In genomic region chr10:81287513-81288157, GRCm38 (mm10) we compare ENCODE assay signal across 10 mouse cellular contexts. TPM values are rescaled to one million over a fixed set of nuclear protein-coding genes. Genes with fewer than 3 reads are reported as not detected.
DNase-seq lines count a peak whose midpoint lies in the region; ATAC-seq and TF ChIP-seq lines count a peak whose summit lies in the region.
"Had no signal": no experiment of that assay in that cellular context is flagged by ENCODE, and none has a peak within 500 bp of the region (broad histone marks: within the 10 kb centered on the region; RNA-seq: fewer than 3 reads in every experiment).

No protein-coding gene starts in this region.

- H3K9me3 ChIP-seq in forebrain, embryonic 16.5 days (ENCODE audit: control insufficient read depth, low read length), result no peaks in the 10 kb centered on the region
- H3K9me3 ChIP-seq: embryonic facial prominence, embryonic 12.5 days; limb, embryonic 15.5 days had no signal

- intact Hi-C loops in heart, postnatal 36 days (cut with DNase I), result loop anchor here (1.0 to 2.0 kb wide), 3 partner anchors 53 to 163 kb away; no protein-coding TSS in a partner anchor

- no peak overlapping the region for H3K4me3 ChIP-seq in C2C12 (ENCODE audit: insufficient read depth, poor library complexity, severe bottlenecking)
- no peak overlapping the region for H3K4me3 ChIP-seq in forebrain, embryonic 16.5 days (replicated peaks; ENCODE audit: low read length)
- H3K4me3 ChIP-seq: embryonic facial prominence, embryonic 12.5 days; limb, embryonic 15.5 days had no signal

- H3K79me3 ChIP-seq in C2C12 (ENCODE audit: low read depth), result no peaks in the 10 kb centered on the region

- ATAC-seq in forebrain, embryonic 16.5 days, result no peak

- DNase-seq in heart, postnatal 36 days, result peak; percentile 52 to 70
- no peak for DNase-seq in heart, adult 9 months (ENCODE audit: low spot score in 2 of 2)
- DNase-seq in adrenal gland, postnatal 36 days, result peak; percentile 46 to 64
- DNase-seq in heart, postnatal 4 days, result peak; percentile 82
- DNase-seq in lung, postnatal 36 days, result peak; percentile 69
- peak; percentile 58 to 81 for DNase-seq in thymus, postnatal 10 days (ENCODE audit: low spot score in 2 of 2)

- no peak overlapping the region for H3K27ac ChIP-seq in forebrain, embryonic 16.5 days (ENCODE audit: low read length)
- H3K27ac ChIP-seq: embryonic facial prominence, embryonic 12.5 days; limb, embryonic 15.5 days had no signal

- H3ac ChIP-seq in C2C12 (ENCODE audit: control insufficient read depth, insufficient read length, low read depth), result no peak overlapping the region

- no peaks in the 10 kb centered on the region for H3K79me2 ChIP-seq in C2C12 (ENCODE audit: control insufficient read depth, insufficient read depth)

- H3K4me2 ChIP-seq in forebrain, embryonic 16.5 days (ENCODE audit: low read length), result no peak overlapping the region
- H3K4me2 ChIP-seq: embryonic facial prominence, embryonic 12.5 days; limb, embryonic 15.5 days had no signal

- peaks cover 27% of the 10 kb centered on the region for H3K4me1 ChIP-seq in forebrain, embryonic 16.5 days (replicated peaks; ENCODE audit: control insufficient read depth, insufficient read depth, low read length)

- TF ChIP-seq CTCF in C2C12 (IDR thresholded peaks at IDR 0.05; ENCODE audit: control insufficient read depth, insufficient read depth, insufficient read length), result peak; percentile 34

- 58% methylated on average over 8 of the region's 8 CpGs for whole genome bisulfite sequencing in forebrain, embryonic 16.5 days

- peaks cover 29% of the 10 kb centered on the region for H3K27me3 ChIP-seq in C2C12 (ENCODE audit: control insufficient read depth, insufficient read depth, insufficient read length)
- H3K27me3 ChIP-seq in forebrain, embryonic 16.5 days (replicated peaks; ENCODE audit: control insufficient read depth, insufficient read depth, low read length), result peaks cover 6% of the 10 kb centered on the region

- no peak overlapping the region for H3K9ac ChIP-seq in forebrain, embryonic 16.5 days (replicated peaks; ENCODE audit: low read depth, low read length)
- H3K9ac ChIP-seq: embryonic facial prominence, embryonic 12.5 days; limb, embryonic 15.5 days had no signal

- no peaks in the 10 kb centered on the region for H3K36me3 ChIP-seq in C2C12 (ENCODE audit: control insufficient read depth, insufficient read depth)
- no peaks in the 10 kb centered on the region for H3K36me3 ChIP-seq in forebrain, embryonic 16.5 days (ENCODE audit: control insufficient read depth, insufficient read depth)
- H3K36me3 ChIP-seq: embryonic facial prominence, embryonic 12.5 days; limb, embryonic 15.5 days had no signal

TF ChIP-seq in C2C12, 6 proteins besides CTCF, POLR2A, EP300 and RAD21:
- TF ChIP-seq FOSL1 (IDR thresholded peaks at IDR 0.05; ENCODE audit: insufficient read depth, low read length, poor library complexity, severe bottlenecking) (no peak), MYOG (IDR thresholded peaks at IDR 0.05; ENCODE audit: control insufficient read depth, extremely low read depth, insufficient read length) (no peak), USF1 (IDR thresholded peaks at IDR 0.05; ENCODE audit: low read depth) (no peak), MAX (IDR thresholded peaks at IDR 0.05) (no peak), CEBPB (IDR thresholded peaks at IDR 0.05; ENCODE audit: low read depth) (no peak), MYOD1 (IDR thresholded peaks at IDR 0.05; ENCODE audit: control insufficient read depth, insufficient read length, low read depth) (no peak)
TF ChIP-seq in C2C12: peak in this region for 0.

RNA-seq across cellular contexts. Expression of gene Tjp3, which starts 3.7 kb away (rescaled TPM):
- under 1 TPM in 1 of 2 experiments, not detected in 1; 0.19 TPM for total RNA-seq in heart, postnatal 36 days (2021)
- polyA plus RNA-seq in C2C12 (2012; fragmentation: generic; extraction: Trizol), result not detected
- under 1 TPM; 0.23 to 0.26 TPM for total RNA-seq in adrenal gland, postnatal 36 days (2021)
- under 1 TPM in 1 of 2 experiments, not detected in 1; 0.50 TPM for total RNA-seq in heart, postnatal 4 days (2021)
- 7.3 and 8.3 TPM in 2 replicates for polyA plus RNA-seq in forebrain, embryonic 16.5 days (2015; fragmentation: Nextera tagmentation; extraction: Ambion mirVana)

RNA-seq across cellular contexts. Expression of gene Pip5k1c, which starts 5.1 kb away (rescaled TPM):
- total RNA-seq in heart, postnatal 36 days (2021), result 10 to 100 TPM; 31.5 to 33.3 TPM
- 33.3 TPM for polyA plus RNA-seq in C2C12 (2012; fragmentation: generic; extraction: Trizol)
- total RNA-seq in adrenal gland, postnatal 36 days (2021), result 10 to 100 TPM; 37.2 to 40.9 TPM
- total RNA-seq in heart, postnatal 4 days (2021), result 10 to 100 TPM; 52.0 to 55.4 TPM
- polyA plus RNA-seq in forebrain, embryonic 16.5 days (2015; fragmentation: Nextera tagmentation; extraction: Ambion mirVana), result 138 and 143 TPM in 2 replicates

RNA-seq across cellular contexts. Expression of gene Apba3, which starts 20.9 kb away (rescaled TPM):
- 100 to 1,000 TPM; 102 to 108 TPM for total RNA-seq in heart, postnatal 36 days (2021)
- 103 TPM for polyA plus RNA-seq in C2C12 (2012; fragmentation: generic; extraction: Trizol)
- total RNA-seq in adrenal gland, postnatal 36 days (2021), result 100 to 1,000 TPM in 1 of 2 experiments, 10 to 100 TPM in 1; 78.8 to 109 TPM
- total RNA-seq in heart, postnatal 4 days (2021), result 10 to 100 TPM; 49.0 to 53.0 TPM
- 39.1 and 41.6 TPM in 2 replicates for polyA plus RNA-seq in forebrain, embryonic 16.5 days (2015; fragmentation: Nextera tagmentation; extraction: Ambion mirVana)

RNA-seq across cellular contexts. Expression of gene Mrpl54, which starts 20.9 kb away (rescaled TPM):
- total RNA-seq in heart, postnatal 36 days (2021), result 10 to 100 TPM; 95.2 to 97.4 TPM
- polyA plus RNA-seq in C2C12 (2012; fragmentation: generic; extraction: Trizol), result 174 TPM
- 100 to 1,000 TPM; 121 to 141 TPM for total RNA-seq in adrenal gland, postnatal 36 days (2021)
- 100 to 1,000 TPM; 118 to 125 TPM for total RNA-seq in heart, postnatal 4 days (2021)
- polyA plus RNA-seq in forebrain, embryonic 16.5 days (2015; fragmentation: Nextera tagmentation; extraction: Ambion mirVana), result 84.0 and 90.1 TPM in 2 replicates

RNA-seq across cellular contexts. Expression of gene Cactin, which starts 33.3 kb away (rescaled TPM):
- total RNA-seq in heart, postnatal 36 days (2021), result 10 to 100 TPM; 13.2 to 17.4 TPM
- 48.1 TPM for polyA plus RNA-seq in C2C12 (2012; fragmentation: generic; extraction: Trizol)
- total RNA-seq in adrenal gland, postnatal 36 days (2021), result 10 to 100 TPM; 37.9 to 39.1 TPM
- 10 to 100 TPM; 20.7 to 21.0 TPM for total RNA-seq in heart, postnatal 4 days (2021)
- polyA plus RNA-seq in forebrain, embryonic 16.5 days (2015; fragmentation: Nextera tagmentation; extraction: Ambion mirVana), result 36.8 and 38.3 TPM in 2 replicates

Comparison
In these comparisons a context has a peak if more than half of its experiments do, and no peak if none do; other contexts are left out.
1. DNase-seq: peak in heart, postnatal 36 days (2 of 2), adrenal gland, postnatal 36 days (2 of 2), heart, postnatal 4 days (single experiment), lung, postnatal 36 days (single experiment) and thymus, postnatal 10 days (2 of 2); none in heart, adult 9 months (0 of 2).